Mouse (Mus musculus) G1E (cell line): ENCODE measurements around the gene 4930550L24Rik. TPM values are rescaled to one million over a fixed set of nuclear protein-coding genes. Genes with fewer than 3 reads are reported as not detected.

ENCODE experiments used
- ATAC-seq: 2 replicates; pipeline ENCODE4 v1.8.0; 2016; ENCODE audit warnings: mild to moderate bottlenecking; ENCODE audit not compliant: insufficient number of reproducible peaks, poor library complexity, low FRiP score, severe bottlenecking; ENCODE audit errors: extremely low read depth
- DNase-seq: peaks from one replicate; pipeline ENCODE4 v3.0.0; 2012; ENCODE audit warnings: low spot score
- H3K27me3 ChIP-seq: 2 replicates; pipeline ENCODE4 v1.6.1; 2012; ENCODE audit warnings: mild to moderate bottlenecking, low read length, inconsistent platforms; ENCODE audit not compliant: insufficient read depth
- H3K36me3 ChIP-seq: replicated peaks from 2 replicates; pipeline ENCODE3; 2012; ENCODE audit warnings: mild to moderate bottlenecking, inconsistent platforms
- H3K4me1 ChIP-seq: 2 replicates; pipeline ENCODE4 v1.6.1; 2012; ENCODE audit warnings: low read depth, low read length, inconsistent platforms, mixed read lengths; ENCODE audit not compliant: insufficient read depth
- H3K4me3 ChIP-seq: 2 replicates; pipeline ENCODE4 v1.5.1; 2012; ENCODE audit warnings: low read depth, mild to moderate bottlenecking, inconsistent platforms, low read length, moderate library complexity, mixed read lengths
- H3K9me3 ChIP-seq: replicated peaks from 2 replicates; pipeline ENCODE4 v1.6.1; 2012; ENCODE audit warnings: inconsistent platforms
- CTCF ChIP-seq: IDR thresholded peaks from 2 replicates; pipeline ENCODE4 v1.5.1; 2012; ENCODE audit warnings: low read depth, low read length, inconsistent platforms, mixed read lengths
- GATA1 ChIP-seq: IDR thresholded peaks from 2 replicates; pipeline ENCODE4 v1.6.1; 2012; ENCODE audit warnings: borderline replicate concordance, low read length, inconsistent platforms, mixed read lengths
- GATA2 ChIP-seq: IDR thresholded peaks from 2 replicates; pipeline ENCODE4 v1.6.1; 2012; ENCODE audit warnings: low read depth, low read length, inconsistent platforms, borderline replicate concordance
- POLR2AphosphoS5 ChIP-seq: IDR thresholded peaks from 2 replicates; pipeline ENCODE4 v1.6.1; 2012; ENCODE audit warnings: low read depth, low read length, inconsistent platforms; ENCODE audit not compliant: insufficient replicate concordance
- TAL1 ChIP-seq: conservative IDR thresholded peaks from 2 replicates; pipeline ENCODE4 v1.6.1; 2012; ENCODE audit warnings: low read depth, low read length, inconsistent platforms, mixed read lengths
- polyA plus RNA-seq: library from polyadenylated mRNA; stranded (reverse); fragments of >175 nt; gene quantifications from 2 replicates; pipeline ENCODE4 v1.2.3, GENCODE M21; 2012
- total RNA-seq, 2 experiments: library from RNA; stranded (forward) in 1 of 2; stranded (reverse) in 1 of 2; fragments of 200-1000 nt in 1 of 2; fragments of >200 nt in 1 of 2; fragmentation: Nextera tagmentation in 1 of 2; gene quantifications; 2 replicates each; pipeline ENCODE4 v1.2.3; 2014 to 2017

The 4930550L24Rik gene
- not detected in 2 replicates for total RNA-seq (2014; fragmentation: Nextera tagmentation)
- 0.12 TPM in 1 of 2 replicates, not detected in the other for total RNA-seq (2017)
- not detected in 2 replicates for polyA plus RNA-seq

DNA sequence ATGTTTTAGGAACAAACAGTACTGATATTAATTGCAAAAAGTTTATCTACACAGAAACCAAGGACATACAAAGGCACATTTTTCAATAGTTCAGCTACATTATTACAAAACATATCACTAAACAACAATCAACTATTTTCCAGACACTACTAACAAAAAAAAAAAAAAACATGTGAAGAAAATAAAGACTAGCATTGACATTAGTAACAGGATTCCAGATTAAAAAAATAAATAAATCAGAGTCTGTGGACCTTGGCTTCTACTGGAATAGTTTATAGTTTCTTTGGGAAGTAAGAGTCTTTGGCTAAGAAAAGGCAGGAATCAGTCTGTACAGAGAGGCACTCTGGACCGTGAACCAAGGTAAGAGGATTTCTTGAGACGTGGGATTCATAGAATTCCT lies at the start of gene 4930550L24Rik:
4930550L24Rik (plus strand) TSS at position 301 of the 400 bp plus-strand sequence.
- TF ChIP-seq CTCF = no peak
- Histone ChIP-seq H3K4me1 (no peaks in the 10 kb centered on the region), H3K4me3 (no peak within 1 kb of the TSS), H3K27me3 (no peaks in the 10 kb centered on the region), H3K36me3 (no peaks in the 10 kb centered on the region), H3K9me3 (no peaks in the 10 kb centered on the region)
- DNase-seq (no peak), ATAC-seq (no peak)

- ATAC-seq (no peak), DNase-seq (no peak)
- H3K27me3 ChIP-seq = no peaks in the 10 kb centered on the region
- H3K4me1 ChIP-seq = no peaks in the 10 kb centered on the region
- no peak overlapping the region for H3K4me3 ChIP-seq
- no peaks in the 10 kb centered on the region for H3K36me3 ChIP-seq
- TF ChIP-seq GATA2 (no peak), TAL1 (no peak), POLR2AphosphoS5 (no peak), CTCF (no peak), GATA1 (no peak)
- H3K9me3 ChIP-seq = no peaks in the 10 kb centered on the region
Observed at GRCm38 (mm10) chrX:58900753-58901152, 8.4 kb upstream of the 4930550L24Rik start.

DNA sequence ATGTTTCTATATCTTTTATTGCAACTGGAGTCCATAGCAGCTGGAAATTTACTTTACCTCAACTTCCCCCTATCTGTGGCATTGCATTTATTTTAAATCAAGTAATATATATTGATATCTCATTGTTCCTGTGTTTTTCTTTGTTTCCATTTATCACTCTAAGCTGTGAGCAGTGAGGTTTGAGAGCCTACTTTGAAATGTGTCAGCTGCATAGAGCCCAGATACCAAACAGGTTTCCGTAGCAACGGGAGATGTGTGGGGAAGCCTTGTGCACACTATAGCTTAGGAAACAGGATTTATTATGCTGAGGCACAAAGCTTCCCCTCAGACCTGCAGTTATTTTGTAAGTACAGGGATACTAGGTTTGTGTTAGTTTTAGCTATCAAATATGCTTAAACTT lies 58.8 kb downstream of the 4930550L24Rik start:
- ATAC-seq (no peak), DNase-seq (no peak)
- H3K9me3 ChIP-seq = no peaks in the 10 kb centered on the region
- H3K27me3 ChIP-seq = no peaks in the 10 kb centered on the region
- no peak overlapping the region for H3K4me3 ChIP-seq
- no peaks in the 10 kb centered on the region for H3K4me1 ChIP-seq
- H3K36me3 ChIP-seq = no peaks in the 10 kb centered on the region
- no peak for TF ChIP-seq GATA1
- TF ChIP-seq GATA2 = no peak
- no peak for TF ChIP-seq TAL1
- TF ChIP-seq POLR2AphosphoS5 = no peak
- TF ChIP-seq CTCF = no peak
